Mouse (Mus musculus) midbrain, embryonic 14.5 days (tissue): Measurements from ENCODE around the gene Tldc2. TPM values are rescaled to one million over a fixed set of nuclear protein-coding genes. Genes with fewer than 3 reads are reported as not detected.

Experiments
- ATAC-seq: fragments of 200-750 bp; cut with Nextera tagmentation; 2 replicates; pipeline ENCODE4 v1.8.0; 2017; ENCODE audit warnings: moderate number of reproducible peaks, moderate library complexity; ENCODE audit not compliant: low FRiP score, low TSS enrichment
- DNase-seq: peaks from one replicate; pipeline ENCODE4 v3.0.0-alpha.2; 2015
- H3K27ac ChIP-seq: fragments of 300-500 bp; sonication (generic); replicated peaks from 2 replicates; pipeline ENCODE4 v1.5.1; 2014; ENCODE audit warnings: mild to moderate bottlenecking, low read depth, low read length, moderate library complexity
- H3K27me3 ChIP-seq: fragments of 300-500 bp; sonication (generic); 2 replicates; pipeline ENCODE4 v1.6.1; 2014; ENCODE audit warnings: low read length, control low read depth, mixed read lengths; ENCODE audit not compliant: control insufficient read depth, insufficient read depth
- H3K36me3 ChIP-seq: fragments of 300-500 bp; sonication (generic); 2 replicates; pipeline ENCODE4 v1.6.1; 2014; ENCODE audit warnings: low read length, control low read depth; ENCODE audit not compliant: control insufficient read depth, insufficient read depth
- H3K4me1 ChIP-seq: fragments of 300-500 bp; sonication (generic); 2 replicates; pipeline ENCODE4 v1.6.1; 2014; ENCODE audit warnings: mild to moderate bottlenecking, antibody characterized with exemption, low read length, control low read depth; ENCODE audit not compliant: control insufficient read depth, insufficient read depth
- H3K4me2 ChIP-seq: fragments of 300-500 bp; sonication (generic); 2 replicates; pipeline ENCODE4 v1.6.1; 2014; ENCODE audit warnings: mild to moderate bottlenecking, low read length, moderate library complexity
- H3K4me3 ChIP-seq: fragments of 300-500 bp; sonication (generic); replicated peaks from 2 replicates; pipeline ENCODE4 v1.5.1; 2014; ENCODE audit warnings: low read depth, low read length
- H3K9ac ChIP-seq: fragments of 300-500 bp; sonication (generic); replicated peaks from 2 replicates; pipeline ENCODE4 v1.6.1; 2014; ENCODE audit warnings: mild to moderate bottlenecking, low read length, moderate library complexity
- H3K9me3 ChIP-seq: fragments of 300-500 bp; sonication (generic); 2 replicates; pipeline ENCODE4 v1.6.1; 2016; ENCODE audit warnings: low read length, control low read depth, mixed read lengths; ENCODE audit not compliant: control insufficient read depth
- WGBS: fragments of 180-500 bp; shearing (Covaris S2); extraction: QIAGEN DNeasy Blood & Tissue Kit; methylation state at CpG from one replicate; pipeline ENCODE4 v1.1.7; 2014; 5-methylcytosine and 5-hydroxymethylcytosine counted together
- polyA plus RNA-seq: library from polyadenylated mRNA; unstranded; fragments of >200 nt; fragmentation: Nextera tagmentation; extraction: Ambion mirVana; gene quantifications from 2 replicates; pipeline ENCODE4 v1.2.1, GENCODE M21; 2014

The Tldc2 gene
- polyA plus RNA-seq, 1 experiment from 2014 or later: not detected

DNA sequence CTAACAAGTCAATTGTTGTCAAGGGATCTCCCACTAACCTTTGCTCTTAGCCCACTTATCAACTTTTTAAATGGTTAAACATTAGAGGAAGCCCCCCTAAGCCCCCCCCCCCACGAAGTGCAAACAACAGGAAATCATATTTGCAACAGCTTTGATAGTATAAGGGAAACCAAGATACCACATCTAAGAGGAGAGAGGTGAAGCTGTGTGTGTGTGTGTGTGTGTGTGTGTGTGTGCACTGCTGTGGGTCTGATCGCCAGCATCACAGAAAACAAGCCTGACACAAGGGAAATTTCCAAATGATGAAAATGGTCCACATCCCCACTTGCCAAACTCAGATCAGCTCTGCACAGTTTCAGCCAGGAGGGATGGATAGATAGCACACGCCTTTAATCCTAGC, 32.2 kb downstream of the Tldc2 start:
- Histone ChIP-seq H3K4me3 (no peak overlapping the region), H3K27me3 (no peaks in the 10 kb centered on the region), H3K4me1 (no peaks in the 10 kb centered on the region), H3K27ac (no peak overlapping the region), H3K36me3 (peaks cover 19% of the 10 kb centered on the region), H3K9ac (no peak overlapping the region), H3K4me2 (no peak overlapping the region), H3K9me3 (no peaks in the 10 kb centered on the region)
- no peak for DNase-seq
- ATAC-seq: no peak
- WGBS: 76% methylated on average over 3 of the region's 3 CpGs

DNA sequence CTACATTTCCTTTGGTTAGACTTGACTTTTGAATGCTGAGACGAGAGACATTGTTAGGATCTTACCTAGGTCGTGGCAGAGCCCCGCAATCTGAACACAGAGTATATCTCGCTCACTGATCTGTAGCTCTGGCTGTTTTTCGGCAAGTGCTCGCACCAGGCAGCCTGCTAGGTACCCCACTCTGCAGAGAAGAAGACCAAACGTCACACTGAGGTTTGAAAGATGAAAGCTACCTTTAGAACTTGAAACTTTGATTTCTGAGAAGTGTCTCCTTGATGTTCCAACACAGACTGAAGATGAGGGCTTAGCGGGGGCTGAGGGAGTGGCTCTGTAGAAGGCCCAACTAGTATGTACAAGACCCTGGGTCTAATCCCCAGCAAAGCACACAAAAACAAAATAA, 34.9 kb downstream of the Tldc2 start:
- H3K27me3 ChIP-seq: no peaks in the 10 kb centered on the region
- H3K9me3 ChIP-seq: no peaks in the 10 kb centered on the region
- peaks cover 19% of the 10 kb centered on the region for H3K36me3 ChIP-seq
- 90% methylated on average over 8 of the region's 8 CpGs for WGBS
- no peak overlapping the region for H3K9ac ChIP-seq
- no peak overlapping the region for H3K4me2 ChIP-seq
- ATAC-seq (no peak), DNase-seq (no peak)
- H3K4me3 ChIP-seq: no peak overlapping the region
- H3K4me1 ChIP-seq: no peaks in the 10 kb centered on the region
- H3K27ac ChIP-seq: no peak overlapping the region

- Histone ChIP-seq H3K4me3 (no peak overlapping the region), H3K9me3 (no peaks in the 10 kb centered on the region), H3K27me3 (no peaks in the 10 kb centered on the region), H3K27ac (no peak overlapping the region), H3K9ac (no peak overlapping the region), H3K4me2 (no peak overlapping the region), H3K4me1 (no peaks in the 10 kb centered on the region), H3K36me3 (peaks cover 11% of the 10 kb centered on the region; the same call in 1 of the 2 replicates)
- ATAC-seq (no peak), DNase-seq (no peak)
- 93% methylated on average over 3 of the region's 3 CpGs for WGBS
Measured at GRCm38 (mm10) chr2:157125246-157125645, 38.4 kb downstream of the Tldc2 start.

- WGBS: 87% methylated on average over 3 of the region's 3 CpGs
- Histone ChIP-seq H3K27me3 (no peaks in the 10 kb centered on the region), H3K36me3 (0 out of 2 replicates have a peak, but pooled peaks cover 6% of the 10 kb centered on the region), H3K4me1 (no peaks in the 10 kb centered on the region), H3K27ac (no peak overlapping the region), H3K9me3 (no peaks in the 10 kb centered on the region), H3K9ac (no peak overlapping the region), H3K4me3 (no peak overlapping the region), H3K4me2 (no peak overlapping the region)
- DNase-seq (no peak), ATAC-seq (no peak)
Measured at GRCm38 (mm10) chr2:157127370-157127769, 40.5 kb downstream of the Tldc2 start.

GRCm38 (mm10) chr2:157128072-157128471, 41.2 kb downstream of the Tldc2 start:
- WGBS: 66% methylated on average over 4 of the region's 4 CpGs
- H3K27ac ChIP-seq: no peak overlapping the region
- DNase-seq: no peak

GRCm38 (mm10) chr2:157129096-157129495, 42.2 kb downstream of the Tldc2 start:
- H3K27ac ChIP-seq: no peak overlapping the region
- 98% methylated on average over 4 of the region's 4 CpGs for WGBS
- H3K4me2 ChIP-seq: no peak overlapping the region
- no peak overlapping the region for H3K4me3 ChIP-seq
- DNase-seq: no peak
- H3K9ac ChIP-seq: no peak overlapping the region
- H3K36me3 ChIP-seq: 0 out of 2 replicates have a peak, but pooled peaks cover 2% of the 10 kb centered on the region
- H3K9me3 ChIP-seq: no peaks in the 10 kb centered on the region
- H3K4me1 ChIP-seq: peaks cover 1% of the 10 kb centered on the region; the same call in 1 of the 2 replicates
- H3K27me3 ChIP-seq: no peaks in the 10 kb centered on the region
- no peak for ATAC-seq

More at GRCm38 (mm10) chr2:157128072-157128471, 41.2 kb downstream of the Tldc2 start:
- Histone ChIP-seq H3K27me3 (no peaks in the 10 kb centered on the region), H3K4me3 (no peak overlapping the region), H3K4me2 (no peak overlapping the region), H3K9ac (no peak overlapping the region), H3K9me3 (no peaks in the 10 kb centered on the region), H3K36me3 (0 out of 2 replicates have a peak, but pooled peaks cover 2% of the 10 kb centered on the region), H3K4me1 (no peaks in the 10 kb centered on the region)
- no peak for ATAC-seq

DNA sequence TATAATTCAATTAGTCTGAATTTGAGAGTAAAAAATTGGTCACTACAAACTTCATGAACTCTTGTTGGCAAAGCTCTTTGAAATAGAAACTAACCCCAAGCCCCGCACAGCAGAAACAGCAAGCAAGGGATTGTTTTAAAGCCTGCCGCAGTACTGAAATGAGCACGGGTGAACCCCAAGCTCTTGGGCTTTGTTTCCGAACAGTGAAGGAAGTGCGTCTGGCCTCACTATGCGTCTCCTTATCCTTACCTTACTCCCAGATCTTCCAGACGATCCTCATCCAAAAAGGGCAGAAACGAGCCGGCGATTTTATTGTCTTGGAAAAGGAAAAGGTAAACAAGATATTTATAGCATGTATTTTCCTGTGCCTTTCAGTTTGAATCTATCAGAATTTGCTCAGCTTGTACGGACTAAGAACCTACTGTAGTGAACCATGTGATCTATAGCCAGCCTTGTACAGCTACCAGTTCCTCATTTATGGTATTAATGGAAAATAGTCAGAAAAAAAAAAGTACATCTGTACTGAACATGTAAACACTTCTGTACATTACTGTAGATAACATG, 42.8 kb downstream of the Tldc2 start:
- Histone ChIP-seq H3K4me2 (no peak overlapping the region), H3K4me3 (no peak overlapping the region), H3K4me1 (peaks cover 5% of the 10 kb centered on the region; the same call in 1 of the 2 replicates), H3K36me3 (0 out of 2 replicates have a peak, but pooled peaks cover 2% of the 10 kb centered on the region), H3K9me3 (no peaks in the 10 kb centered on the region), H3K9ac (no peak overlapping the region), H3K27me3 (no peaks in the 10 kb centered on the region), H3K27ac (no peak overlapping the region)
- ATAC-seq: no peak
- no peak for DNase-seq
- 87% methylated on average over 11 of the region's 11 CpGs for WGBS

DNA sequence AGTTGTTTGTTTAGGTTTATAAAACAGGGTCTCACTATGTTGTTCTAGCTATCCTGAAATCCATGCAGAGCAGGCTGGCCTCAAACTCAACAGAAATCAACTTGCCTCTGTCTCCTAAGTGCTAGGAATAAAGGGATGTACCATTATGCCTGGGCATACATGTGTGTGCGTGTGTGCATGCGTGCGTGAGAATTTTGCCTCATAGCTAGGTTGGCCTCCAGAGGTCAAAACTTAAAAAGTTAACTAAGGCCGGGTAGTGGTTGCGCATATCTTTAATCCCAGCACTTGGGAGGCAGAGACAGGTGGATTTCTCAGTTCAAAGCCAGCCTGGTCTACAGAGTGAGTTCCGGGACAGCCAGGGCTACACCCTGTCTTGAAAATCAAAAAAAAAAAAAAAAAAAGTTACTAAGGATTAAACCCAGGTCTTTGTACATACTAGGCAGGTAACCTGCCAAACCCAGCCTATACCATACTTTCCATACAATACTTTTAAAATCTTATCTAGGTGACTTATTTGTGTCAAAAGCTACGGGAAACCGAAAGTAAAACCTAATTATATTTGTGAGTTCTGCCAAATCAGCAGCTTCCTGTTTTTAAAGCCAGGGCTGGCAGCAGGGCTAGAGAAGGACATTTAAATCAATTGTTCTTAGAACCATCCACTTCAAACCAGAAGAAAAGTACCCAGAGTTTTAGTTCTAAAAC, 44.1 kb downstream of the Tldc2 start:
- no peaks in the 10 kb centered on the region for H3K27me3 ChIP-seq
- no peaks in the 10 kb centered on the region for H3K9me3 ChIP-seq
- H3K36me3 ChIP-seq: 0 out of 2 replicates have a peak, but pooled peaks cover 2% of the 10 kb centered on the region
- DNase-seq (no peak), ATAC-seq (no peak)
- H3K27ac ChIP-seq: no peak overlapping the region
- H3K9ac ChIP-seq: no peak overlapping the region
- 94% methylated on average over 8 of the region's 8 CpGs for WGBS
- H3K4me3 ChIP-seq: no peak overlapping the region
- peaks cover 5% of the 10 kb centered on the region; the same call in 1 of the 2 replicates for H3K4me1 ChIP-seq
- H3K4me2 ChIP-seq: no peak overlapping the region

GRCm38 (mm10) chr2:157132086-157132485, 45.2 kb downstream of the Tldc2 start:
- H3K36me3 ChIP-seq: no peaks in the 10 kb centered on the region
- DNase-seq (no peak), ATAC-seq (no peak)
- no peak overlapping the region for H3K27ac ChIP-seq
- no peak overlapping the region for H3K9ac ChIP-seq
- no peak overlapping the region for H3K4me3 ChIP-seq
- H3K9me3 ChIP-seq: no peaks in the 10 kb centered on the region
- peaks cover 5% of the 10 kb centered on the region; the same call in 1 of the 2 replicates for H3K4me1 ChIP-seq
- no peaks in the 10 kb centered on the region for H3K27me3 ChIP-seq
- WGBS: 93% methylated on average over 1 of the region's 1 CpGs
- no peak overlapping the region for H3K4me2 ChIP-seq
